Mouse (Mus musculus) myocyte (in vitro differentiated cells): ENCODE results near the gene Ints5.

Experiments used
- MAX ChIP-seq: IDR thresholded peaks from one replicate; pipeline ENCODE4 v1.6.1; 2011; ENCODE audit warnings: low read depth, mild to moderate bottlenecking, control low read depth
- MYOG ChIP-seq, 3 experiments: IDR thresholded peaks; one replicate each; pipeline ENCODE4 v1.6.1; 2011; ENCODE audit warnings: control low read depth in 2 of 3, low read depth in 2 of 3, mild to moderate bottlenecking in 2 of 3; ENCODE audit not compliant: insufficient read length in 2 of 3, control insufficient read depth in 1 of 3, insufficient read depth in 1 of 3
- POLR2A ChIP-seq: IDR thresholded peaks from one replicate; pipeline ENCODE4 v1.6.1; 2011; ENCODE audit warnings: low read depth, mild to moderate bottlenecking, control low read depth, moderate library complexity; ENCODE audit not compliant: insufficient read length
- SRF ChIP-seq: IDR thresholded peaks from one replicate; pipeline ENCODE4 v1.6.1; 2011; ENCODE audit warnings: low read depth; ENCODE audit not compliant: control insufficient read depth, insufficient read length
- USF1 ChIP-seq: IDR thresholded peaks from one replicate; pipeline ENCODE4 v1.6.1; 2011; ENCODE audit warnings: low read depth, mild to moderate bottlenecking, control low read depth, moderate library complexity

DNA sequence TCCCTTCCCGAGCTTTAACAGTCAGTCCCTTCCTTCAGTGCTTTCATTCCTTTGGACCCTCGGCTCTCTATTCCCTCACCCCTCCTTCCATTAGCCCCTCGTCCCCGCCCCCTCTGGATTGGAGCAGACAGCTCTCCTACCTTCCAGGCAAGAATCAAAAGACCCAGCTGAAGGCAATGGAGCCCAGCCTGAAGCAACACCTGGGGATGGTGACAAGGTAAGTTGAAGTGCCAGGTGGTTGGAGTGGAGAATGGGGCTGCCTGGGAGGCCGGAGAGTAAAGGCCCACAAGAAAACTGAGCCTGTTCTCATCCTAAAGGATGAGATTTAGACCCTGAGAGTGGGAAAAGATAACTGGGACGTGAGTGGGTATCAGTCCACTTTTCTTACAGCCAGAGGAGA is 15.7 kb downstream of the Ints5 start:
- TF ChIP-seq USF1 (no peak), POLR2A (no peak), SRF (no peak), MYOG (IDR thresholded peaks at IDR 0.05; ENCODE audit: control insufficient read depth in 1 of 3, insufficient read depth in 1 of 3, insufficient read length in 2 of 3, low read depth in 2 of 3) (no peak), MAX (no peak)
